Mouse (Mus musculus) spleen, adult 2 months (tissue): Measurements from ENCODE around the gene Map4.

Source experiments
- CTCF ChIP-seq: fragments of 200-500 bp; IDR thresholded peaks from 2 replicates; pipeline ENCODE4 v1.5.1; 2011; ENCODE audit warnings: mild to moderate bottlenecking, inconsistent platforms; ENCODE audit not compliant: insufficient read depth, insufficient read length, insufficient replicate concordance; ENCODE audit errors: extremely low read depth
- POLR2A ChIP-seq: fragments of 200-500 bp; IDR thresholded peaks from 2 replicates; pipeline ENCODE4 v1.6.1; 2011; ENCODE audit warnings: low read depth, low read length, inconsistent platforms

DNA sequence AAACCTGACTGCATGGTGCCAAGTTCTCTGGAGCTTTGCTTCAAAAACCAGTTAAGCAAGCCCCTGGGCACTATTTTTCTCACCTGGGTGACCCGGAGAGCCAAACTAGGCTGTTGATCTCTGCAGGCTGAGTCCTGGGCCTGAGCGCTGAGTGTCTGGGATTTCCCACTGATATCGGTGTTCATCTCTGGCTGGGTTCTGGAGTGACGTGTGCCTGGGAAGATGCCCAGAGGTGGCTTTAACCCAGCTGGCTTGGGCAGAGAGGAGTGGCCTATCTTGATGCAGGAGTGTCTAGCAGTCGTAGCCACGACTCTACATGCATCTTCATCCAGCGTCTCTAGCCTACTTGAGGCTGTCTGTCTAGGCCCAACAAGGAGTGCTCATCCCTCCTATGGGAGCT, 19.5 kb upstream of the Map4 start:
- TF ChIP-seq POLR2A (no peak), CTCF (no peak)
